Mouse (Mus musculus): ENCODE results near the gene Calhm1. TPM values are rescaled to one million over a fixed set of nuclear protein-coding genes. Genes with fewer than 3 reads are reported as not detected.

Calhm1 gene
- polyA plus RNA-seq, 1 experiment, result not detected

- TF ChIP-seq POLR2A (IDR thresholded peaks at IDR 0.05; ENCODE audit: low read depth, low read length) (no peak), CTCF (IDR thresholded peaks at IDR 0.05; ENCODE audit: extremely low read depth, insufficient read depth, insufficient read length, insufficient replicate concordance) (no peak)
- no peak for DNase-seq (ENCODE audit: low read depth in 1 of 2, low spot score in 2 of 2)
- Histone ChIP-seq H3K27me3 (ENCODE audit: control insufficient read depth, insufficient read depth, low read length) (no peaks in the 10 kb centered on the region), H3K4me1 (ENCODE audit: control insufficient read depth, insufficient read depth, insufficient read length) (peaks cover 20% of the 10 kb centered on the region; the same call in 1 of the 2 replicates), H3K36me3 (ENCODE audit: control insufficient read depth, insufficient read depth, low read length) (peaks cover 59% of the 10 kb centered on the region), H3K4me3 (ENCODE audit: extremely low read depth, insufficient read depth, insufficient read length) (no peak overlapping the region), H3K27ac (ENCODE audit: insufficient read depth, low read length) (no peak overlapping the region)
- WGBS, result 85% methylated on average over 11 of the region's 11 CpGs
Observed at GRCm38 (mm10) chr19:47128835-47129234, 15.2 kb downstream of the Calhm1 start.

GRCm38 (mm10) chr19:47128164-47128563, 15.9 kb downstream of the Calhm1 start:
- Histone ChIP-seq H3K27ac (ENCODE audit: insufficient read depth, low read length) (no peak overlapping the region), H3K4me1 (ENCODE audit: control insufficient read depth, insufficient read depth, insufficient read length) (peaks cover 14% of the 10 kb centered on the region; the same call in 1 of the 2 replicates), H3K36me3 (ENCODE audit: control insufficient read depth, insufficient read depth, low read length) (peaks cover 59% of the 10 kb centered on the region), H3K4me3 (ENCODE audit: extremely low read depth, insufficient read depth, insufficient read length) (no peak overlapping the region), H3K27me3 (ENCODE audit: control insufficient read depth, insufficient read depth, low read length) (no peaks in the 10 kb centered on the region)
- no peak for DNase-seq (ENCODE audit: low read depth in 1 of 2, low spot score in 2 of 2)
- 93% methylated on average over 10 of the region's 10 CpGs for WGBS
- no peak for TF ChIP-seq CTCF (IDR thresholded peaks at IDR 0.05; ENCODE audit: extremely low read depth, insufficient read depth, insufficient read length, insufficient replicate concordance)
- TF ChIP-seq POLR2A (IDR thresholded peaks at IDR 0.05; ENCODE audit: low read depth, low read length), result no peak

GRCm38 (mm10) chr19:47122802-47123201, 21.3 kb downstream of the Calhm1 start:
- DNase-seq (ENCODE audit: low read depth in 1 of 2, low spot score in 2 of 2), result peak in 1 of 2 experiments; percentile 48
- H3K36me3 ChIP-seq (ENCODE audit: control insufficient read depth, insufficient read depth, low read length), result peaks cover 23% of the 10 kb centered on the region

DNA sequence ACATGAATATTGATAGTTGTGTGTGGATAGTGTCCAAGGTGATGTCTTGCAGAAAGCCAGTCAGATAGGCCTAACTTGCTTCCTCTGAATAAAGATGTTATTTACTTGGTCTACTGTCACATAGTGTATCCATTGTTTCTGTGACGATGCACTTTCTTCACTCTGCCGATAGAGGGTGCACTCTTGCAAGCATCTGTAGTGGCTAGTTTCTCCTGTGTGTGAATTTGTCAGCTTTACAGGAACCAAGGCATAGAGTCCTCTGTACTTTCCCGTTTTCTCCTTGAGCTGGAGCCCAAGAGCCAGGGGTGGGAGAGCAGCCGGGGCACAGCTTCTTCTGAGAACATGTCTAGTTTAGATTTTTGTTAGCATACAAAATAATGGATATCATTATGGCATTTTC, 23.0 kb downstream of the Calhm1 start:
- no peak for TF ChIP-seq POLR2A (IDR thresholded peaks at IDR 0.05; ENCODE audit: low read depth, low read length)
- TF ChIP-seq CTCF (IDR thresholded peaks at IDR 0.05; ENCODE audit: extremely low read depth, insufficient read depth, insufficient read length, insufficient replicate concordance), result peak; percentile 51; the same call in 1 of the 2 replicates
- no peaks in the 10 kb centered on the region for H3K27me3 ChIP-seq (ENCODE audit: control insufficient read depth, insufficient read depth, low read length)
- H3K4me3 ChIP-seq (ENCODE audit: extremely low read depth, insufficient read depth, insufficient read length), result no peak overlapping the region
- peaks cover 15% of the 10 kb centered on the region for H3K36me3 ChIP-seq (ENCODE audit: control insufficient read depth, insufficient read depth, low read length)
- DNase-seq (ENCODE audit: low read depth in 1 of 2, low spot score in 2 of 2), result no peak
- H3K27ac ChIP-seq (ENCODE audit: insufficient read depth, low read length), result no peak overlapping the region
- peaks cover 3% of the 10 kb centered on the region; the same call in 1 of the 2 replicates for H3K4me1 ChIP-seq (ENCODE audit: control insufficient read depth, insufficient read depth, insufficient read length)
- 37% methylated on average over 4 of the region's 4 CpGs for WGBS

More at GRCm38 (mm10) chr19:47122802-47123201, 21.3 kb downstream of the Calhm1 start:
- Histone ChIP-seq H3K4me1 (ENCODE audit: control insufficient read depth, insufficient read depth, insufficient read length) (peaks cover 3% of the 10 kb centered on the region; the same call in 1 of the 2 replicates), H3K27ac (ENCODE audit: insufficient read depth, low read length) (no peak overlapping the region), H3K27me3 (ENCODE audit: control insufficient read depth, insufficient read depth, low read length) (no peaks in the 10 kb centered on the region), H3K4me3 (ENCODE audit: extremely low read depth, insufficient read depth, insufficient read length) (no peak overlapping the region)
- WGBS, result 44% methylated on average over 2 of the region's 2 CpGs
- no peak for TF ChIP-seq POLR2A (IDR thresholded peaks at IDR 0.05; ENCODE audit: low read depth, low read length)
- peak; percentile 63; the same call in 1 of the 2 replicates for TF ChIP-seq CTCF (IDR thresholded peaks at IDR 0.05; ENCODE audit: extremely low read depth, insufficient read depth, insufficient read length, insufficient replicate concordance)

- 78% methylated on average over 2 of the region's 2 CpGs for WGBS
- no peaks in the 10 kb centered on the region for H3K27me3 ChIP-seq (ENCODE audit: control insufficient read depth, insufficient read depth, low read length)
- DNase-seq (ENCODE audit: low read depth in 1 of 2, low spot score in 2 of 2), result no peak
- no peak overlapping the region for H3K4me3 ChIP-seq (ENCODE audit: extremely low read depth, insufficient read depth, insufficient read length)
- no peak overlapping the region for H3K27ac ChIP-seq (ENCODE audit: insufficient read depth, low read length)
- H3K4me1 ChIP-seq (ENCODE audit: control insufficient read depth, insufficient read depth, insufficient read length), result no peaks in the 10 kb centered on the region
- TF ChIP-seq POLR2A (IDR thresholded peaks at IDR 0.05; ENCODE audit: low read depth, low read length), result no peak
- TF ChIP-seq CTCF (IDR thresholded peaks at IDR 0.05; ENCODE audit: extremely low read depth, insufficient read depth, insufficient read length, insufficient replicate concordance), result no peak
- H3K36me3 ChIP-seq (ENCODE audit: control insufficient read depth, insufficient read depth, low read length), result peaks cover 19% of the 10 kb centered on the region; the same call in 1 of the 2 replicates
Observed at GRCm38 (mm10) chr19:47118634-47119033, 25.4 kb downstream of the Calhm1 start.

DNA sequence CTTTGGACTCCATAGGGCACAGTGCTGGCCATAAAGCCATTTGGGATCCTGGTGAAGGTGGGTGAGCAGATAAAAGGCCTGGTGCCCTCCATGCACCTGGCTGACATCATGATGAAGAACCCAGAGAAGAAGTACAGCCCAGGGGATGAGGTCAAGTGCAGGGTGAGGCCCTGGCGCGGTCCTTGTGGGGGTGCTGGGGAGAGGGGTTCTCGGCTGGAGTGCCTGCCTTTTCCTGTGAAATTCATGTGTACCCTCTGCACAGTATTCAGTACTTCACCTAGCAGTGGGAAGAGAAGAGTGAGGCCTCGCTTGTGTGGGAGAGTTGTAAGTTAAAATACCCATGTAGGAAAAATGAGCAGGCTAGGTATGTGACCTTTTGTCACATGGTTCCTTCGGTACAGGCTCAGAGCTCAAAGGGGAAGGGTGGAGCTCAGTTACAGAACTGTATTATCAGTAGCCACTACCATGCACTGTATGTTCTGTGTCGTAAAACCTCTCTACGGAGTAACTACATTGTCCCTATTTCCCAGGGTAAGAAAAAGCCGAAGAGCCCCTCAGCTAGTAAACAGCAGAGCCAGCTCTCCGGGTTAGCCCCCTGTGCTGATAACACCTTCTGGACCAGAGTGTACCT, 39.3 kb downstream of the Calhm1 start:
- H3K4me3 ChIP-seq (ENCODE audit: extremely low read depth, insufficient read depth, insufficient read length), result no peak overlapping the region
- H3K27ac ChIP-seq (ENCODE audit: insufficient read depth, low read length), result no peak overlapping the region
- no peaks in the 10 kb centered on the region for H3K27me3 ChIP-seq (ENCODE audit: control insufficient read depth, insufficient read depth, low read length)
- DNase-seq (ENCODE audit: low read depth in 1 of 2, low spot score in 2 of 2), result no peak
- TF ChIP-seq CTCF (IDR thresholded peaks at IDR 0.05; ENCODE audit: extremely low read depth, insufficient read depth, insufficient read length, insufficient replicate concordance) (no peak), POLR2A (IDR thresholded peaks at IDR 0.05; ENCODE audit: low read depth, low read length) (no peak)
- 94% methylated on average over 9 of the region's 9 CpGs for WGBS
- no peaks in the 10 kb centered on the region for H3K4me1 ChIP-seq (ENCODE audit: control insufficient read depth, insufficient read depth, insufficient read length)
- H3K36me3 ChIP-seq (ENCODE audit: control insufficient read depth, insufficient read depth, low read length), result peaks cover 66% of the 10 kb centered on the region

- Histone ChIP-seq H3K4me3 (ENCODE audit: extremely low read depth, insufficient read depth, insufficient read length) (no peak overlapping the region), H3K27me3 (ENCODE audit: control insufficient read depth, insufficient read depth, low read length) (no peaks in the 10 kb centered on the region), H3K27ac (ENCODE audit: insufficient read depth, low read length) (no peak overlapping the region), H3K36me3 (ENCODE audit: control insufficient read depth, insufficient read depth, low read length) (peaks cover 55% of the 10 kb centered on the region), H3K4me1 (ENCODE audit: control insufficient read depth, insufficient read depth, insufficient read length) (no peaks in the 10 kb centered on the region)
- no peak for DNase-seq (ENCODE audit: low read depth in 1 of 2, low spot score in 2 of 2)
- no peak for TF ChIP-seq POLR2A (IDR thresholded peaks at IDR 0.05; ENCODE audit: low read depth, low read length)
- no peak for TF ChIP-seq CTCF (IDR thresholded peaks at IDR 0.05; ENCODE audit: extremely low read depth, insufficient read depth, insufficient read length, insufficient replicate concordance)
- WGBS, result 86% methylated on average over 5 of the region's 5 CpGs
Observed at GRCm38 (mm10) chr19:47101080-47101479, 43.0 kb downstream of the Calhm1 start.

Other genes starting within 250 kb of the Calhm1 start
- 0.02 TPM in 1 of 2 replicates, not detected in the other for gene Ina, start 129.6 kb downstream of the Calhm1 start, polyA plus RNA-seq (2012; rRNA removed)
- gene Nt5c2, start 129.1 kb downstream of the Calhm1 start, polyA plus RNA-seq (2012; rRNA removed), result 10.2 and 11.1 TPM in 2 replicates
- gene Pcgf6, start 93.3 kb downstream of the Calhm1 start, polyA plus RNA-seq (2012; rRNA removed), result 4.8 and 8.8 TPM in 2 replicates
- 2.4 and 3.1 TPM in 2 replicates for gene Taf5, start 76.5 kb downstream of the Calhm1 start, polyA plus RNA-seq (2012; rRNA removed)
- 11.9 and 13.9 TPM in 2 replicates for gene Usmg5, start 53.6 kb downstream of the Calhm1 start, polyA plus RNA-seq (2012; rRNA removed)
- gene Pdcd11, start 53.5 kb downstream of the Calhm1 start, polyA plus RNA-seq (2012; rRNA removed), result 9.6 and 9.7 TPM in 2 replicates
- 46.0 and 53.8 TPM in 2 replicates for gene Calhm2, start 6.0 kb downstream of the Calhm1 start, polyA plus RNA-seq (2012; rRNA removed)
- not detected in 2 replicates for gene Calhm3, start 13.5 kb upstream of the Calhm1 start, polyA plus RNA-seq (2012; rRNA removed)
- 2.6 and 3.1 TPM in 2 replicates for gene Neurl1a, start 34.6 kb upstream of the Calhm1 start, polyA plus RNA-seq (2012; rRNA removed)

All from spleen, adult 2 months (tissue).